Comparison of ENCODE assay signal across 13 mouse cellular contexts in genomic region chr8:114458113-114458784, GRCm38 (mm10). TPM values are rescaled to one million over a fixed set of nuclear protein-coding genes. Genes with fewer than 3 reads are reported as not detected.
DNase-seq lines count a peak whose midpoint lies in the region; ATAC-seq and TF ChIP-seq lines count a peak whose summit lies in the region.
"Had no signal": no experiment of that assay in that cellular context is flagged by ENCODE, and none has a peak within 500 bp of the region (broad histone marks: within the 10 kb centered on the region; RNA-seq: fewer than 3 reads in every experiment).

No protein-coding gene starts in this region.

- TF ChIP-seq CTCF in gastrocnemius, adult 2 months (IDR thresholded peaks at IDR 0.05) = no peak
- TF ChIP-seq CTCF in lung, adult 2 months (IDR thresholded peaks at IDR 0.05; ENCODE audit: insufficient read depth, low read length) = no peak

- H3K27ac ChIP-seq in gastrocnemius, adult 2 months = no peak overlapping the region; the same call in 1 of the 2 replicates
- peak overlapping the region; percentile 76 for H3K27ac ChIP-seq in stomach, embryonic 15.5 days
- H3K27ac ChIP-seq: hindbrain, embryonic 12.5 days had no signal

- peak; percentile 43 for ATAC-seq in stomach, embryonic 15.5 days (ENCODE audit: insufficient read depth, low FRiP score, low read depth)
- no peak for ATAC-seq in erythroblast, adult 5-6 weeks (replicated peaks; ENCODE audit: low FRiP score, poor library complexity, severe bottlenecking)
- ATAC-seq: liver, postnatal 0 days had no signal

- no peak overlapping the region for H3K9ac ChIP-seq in stomach, embryonic 15.5 days
- H3K9ac ChIP-seq: hindbrain, embryonic 12.5 days; liver, postnatal 0 days had no signal

- no peaks in the 10 kb centered on the region for H3K27me3 ChIP-seq in stomach, embryonic 15.5 days (replicated peaks)
- H3K27me3 ChIP-seq: hindbrain, embryonic 12.5 days had no signal

- H3K4me1 ChIP-seq in lung, adult 2 months (ENCODE audit: control insufficient read depth, insufficient read depth, low read length) = peaks cover 2% of the 10 kb centered on the region; the same call in 1 of the 2 replicates
- 0 out of 2 replicates have a peak, but pooled peaks cover 4% of the 10 kb centered on the region for H3K4me1 ChIP-seq in stomach, embryonic 15.5 days

- 40% methylated on average over 25 of the region's 25 CpGs for WGBS in lung, adult 2 months
- 30% methylated on average over 25 of the region's 25 CpGs for WGBS in stomach, embryonic 15.5 days

- H3K36me3 ChIP-seq in stomach, embryonic 15.5 days = no peaks in the 10 kb centered on the region
- H3K36me3 ChIP-seq: hindbrain, embryonic 12.5 days had no signal

- no peaks in the 10 kb centered on the region for H3K9me3 ChIP-seq in stomach, embryonic 15.5 days
- H3K9me3 ChIP-seq: hindbrain, embryonic 12.5 days had no signal

- no peak overlapping the region for H3K4me2 ChIP-seq in stomach, embryonic 15.5 days
- H3K4me2 ChIP-seq: hindbrain, embryonic 12.5 days had no signal

- intact Hi-C loops in gastrocnemius, adult 2 months (cut with DNase I) = loop anchor here (10.0 kb wide), 2 partner anchors 317 to 1247 kb away; partner anchors contain the start of gene Maf
- intact Hi-C loops in gastrocnemius, postnatal 36 days (cut with DNase I) = no loop called here
- intact Hi-C loops in heart, postnatal 36 days (cut with DNase I) = no loop called here

- peak; percentile 39 for DNase-seq in gastrocnemius, adult 2 months
- DNase-seq in gastrocnemius, postnatal 36 days = no peak
- DNase-seq in lung, adult 18-20 months = peak; percentile 15 to 38
- no peak for DNase-seq in lung, adult 2 months
- peak; percentile 18 to 22 for DNase-seq in heart, postnatal 36 days
- no peak for DNase-seq in right cerebral cortex, adult 2 months (ENCODE audit: low spot score in 2 of 2)
- DNase-seq: cerebellum, postnatal 36 days; liver, postnatal 0 days; thymus, adult 2 months had no signal

- no peak for TF ChIP-seq POLR2A in lung, adult 2 months (IDR thresholded peaks at IDR 0.05; ENCODE audit: borderline replicate concordance, extremely low read depth, low read depth, low read length)

- H3K4me3 ChIP-seq in gastrocnemius, adult 2 months = peak overlapping the region; percentile 49
- H3K4me3 ChIP-seq in lung, adult 2 months (replicated peaks; ENCODE audit: extremely low read depth, low read depth, low read length) = no peak overlapping the region
- H3K4me3 ChIP-seq in stomach, embryonic 15.5 days (replicated peaks) = no peak overlapping the region
- H3K4me3 ChIP-seq: hindbrain, embryonic 12.5 days had no signal

RNA-seq across cellular contexts. Expression of gene Wwox, which starts 18.8 kb away (rescaled TPM):
- total RNA-seq in gastrocnemius, adult 2 months (2021) = 1 to 10 TPM; 5.9 to 9.0 TPM
- total RNA-seq in gastrocnemius, postnatal 36 days (2021) = 1 to 10 TPM; 7.4 to 7.5 TPM
- 8.5 and 8.7 TPM in 2 replicates for polyA plus RNA-seq in lung, adult 2 months (2012; rRNA removed)
- total RNA-seq in heart, postnatal 36 days (2021) = 1 to 10 TPM; 4.6 to 4.8 TPM
- 12.2 and 14.2 TPM in 2 replicates for polyA plus RNA-seq in stomach, embryonic 15.5 days (2015; fragmentation: Nextera tagmentation; extraction: Ambion mirVana)
- total RNA-seq in erythroblast, adult 5-6 weeks (2015; ENCODE audit: low replicate concordance) = 1.7 and 4.6 TPM in 2 replicates
- 2.1 and 4.3 TPM in 2 replicates for total RNA-seq in erythroblast, adult 5-6 weeks (2017; ENCODE audit: low replicate concordance)

RNA-seq across cellular contexts. Expression of gene Clec3a, which starts 40.4 kb away (rescaled TPM):
- total RNA-seq in gastrocnemius, adult 2 months (2021) = not detected
- total RNA-seq in gastrocnemius, postnatal 36 days (2021) = not detected
- polyA plus RNA-seq in lung, adult 2 months (2012; rRNA removed) = not detected in 2 replicates
- under 1 TPM in 1 of 2 experiments, not detected in 1; 0.75 TPM for total RNA-seq in heart, postnatal 36 days (2021)
- polyA plus RNA-seq in stomach, embryonic 15.5 days (2015; fragmentation: Nextera tagmentation; extraction: Ambion mirVana) = 0.32 TPM in 2 replicates
- not detected in 2 replicates for total RNA-seq in erythroblast, adult 5-6 weeks (2015; ENCODE audit: low replicate concordance)
- total RNA-seq in erythroblast, adult 5-6 weeks (2017; ENCODE audit: low replicate concordance) = not detected in 2 replicates
- total RNA-seq: layer of hippocampus, postnatal 25 days had no signal
- polyA plus RNA-seq: liver, postnatal 0 days; thymus, adult 2 months had no signal

Comparison
In these comparisons a context has a peak if more than half of its experiments do, and no peak if none do; other contexts are left out.
1. DNase-seq: peak in gastrocnemius, adult 2 months (single experiment), lung, adult 18-20 months (2 of 2) and heart, postnatal 36 days (2 of 2); none in gastrocnemius, postnatal 36 days (0 of 2), lung, adult 2 months (single experiment) and right cerebral cortex, adult 2 months (0 of 2).